Mouse (Mus musculus) spleen, embryonic (tissue): ENCODE data around the gene Cped1.

ENCODE experiments used
- CTCF ChIA-PET: fragments of 350-600 bp; sonication (Branson Sonifier 250); formaldehyde crosslinking; loops from one replicate; lab custom pipeline; 2022; lab: Charles Lee

Cped1 gene

DNA sequence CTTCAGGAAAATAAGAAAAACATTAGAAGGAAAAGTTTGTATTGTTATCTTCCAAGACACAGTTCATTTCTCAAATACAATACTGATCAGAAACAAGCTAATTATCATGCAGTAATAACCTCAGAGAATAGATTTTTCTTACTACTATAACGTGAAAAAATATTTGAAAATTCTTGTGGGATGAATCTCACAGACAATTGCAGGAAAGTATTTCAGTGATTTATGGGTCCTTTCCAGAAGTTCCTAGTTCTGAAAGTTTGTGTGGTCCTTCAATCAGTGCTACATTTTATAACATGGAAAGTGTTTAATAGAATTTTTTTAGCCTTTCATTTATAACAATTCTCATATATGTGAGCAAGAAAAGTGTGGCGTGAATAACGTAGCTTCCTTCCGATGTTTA, 161.5 kb downstream of the Cped1 start:
- CTCF ChIA-PET: no interaction called here

DNA sequence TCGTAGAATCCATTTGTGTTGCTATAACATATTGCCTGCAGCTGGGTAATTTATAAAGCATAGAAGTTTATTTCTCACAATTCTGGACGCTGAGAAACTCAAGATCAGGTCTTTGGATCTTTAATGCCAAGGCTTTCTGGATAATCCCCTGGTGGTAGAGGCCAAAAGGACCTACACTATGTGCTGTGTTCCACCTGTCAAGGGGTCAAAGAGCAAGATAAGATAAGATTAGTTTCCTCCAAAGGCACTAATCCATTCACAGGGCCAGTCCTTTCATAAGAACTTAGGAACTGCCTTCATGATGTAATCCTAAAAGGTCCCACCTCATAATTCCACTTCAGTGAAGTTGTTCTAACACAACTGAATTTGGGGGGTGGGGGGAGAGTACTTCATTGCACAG, 162.8 kb downstream of the Cped1 start:
- CTCF ChIA-PET: no interaction called here

DNA sequence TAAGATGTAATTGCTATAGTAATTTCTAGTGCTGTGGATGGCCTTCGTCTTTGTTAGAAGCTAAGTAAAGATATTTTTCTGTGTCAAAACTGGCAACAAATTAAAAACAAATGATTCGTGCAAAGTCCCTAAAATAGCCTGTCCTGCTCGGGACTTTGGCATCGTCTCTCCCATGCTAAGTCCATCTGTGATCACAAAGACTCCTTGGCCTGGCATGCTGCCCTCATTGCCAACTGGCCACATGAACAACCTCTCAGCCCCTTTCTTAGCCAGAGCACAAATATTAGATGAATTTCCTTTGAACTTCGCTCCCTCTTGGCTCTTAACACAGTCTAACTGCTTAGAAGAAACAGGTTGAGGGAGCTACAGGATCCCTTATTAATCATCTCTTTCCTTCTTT, 171.7 kb downstream of the Cped1 start:
- CTCF ChIA-PET: no interaction called here

GRCm38 (mm10) chr6:22161944-22162343, 176.2 kb downstream of the Cped1 start:
- CTCF ChIA-PET: no interaction called here

DNA sequence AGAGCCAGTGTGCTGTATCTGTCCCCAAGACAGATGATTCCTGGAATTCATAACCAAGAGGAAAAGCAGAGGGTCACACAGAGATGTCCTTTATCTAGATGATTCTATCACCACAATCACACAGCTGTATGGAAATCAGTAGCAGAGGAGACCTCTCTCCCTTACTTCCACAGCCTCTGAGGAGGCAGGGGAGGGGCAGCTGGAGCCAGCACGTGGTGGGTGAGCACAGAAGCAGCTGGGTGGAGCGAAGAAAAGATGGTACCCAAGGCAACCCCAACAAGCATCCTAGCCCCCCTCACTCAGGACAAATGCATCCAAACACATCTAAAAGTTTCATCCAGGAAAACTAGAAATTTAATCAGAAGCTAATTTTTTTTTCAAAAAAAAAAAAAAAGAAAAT, 182.7 kb downstream of the Cped1 start:
- CTCF ChIA-PET: no interaction called here

DNA sequence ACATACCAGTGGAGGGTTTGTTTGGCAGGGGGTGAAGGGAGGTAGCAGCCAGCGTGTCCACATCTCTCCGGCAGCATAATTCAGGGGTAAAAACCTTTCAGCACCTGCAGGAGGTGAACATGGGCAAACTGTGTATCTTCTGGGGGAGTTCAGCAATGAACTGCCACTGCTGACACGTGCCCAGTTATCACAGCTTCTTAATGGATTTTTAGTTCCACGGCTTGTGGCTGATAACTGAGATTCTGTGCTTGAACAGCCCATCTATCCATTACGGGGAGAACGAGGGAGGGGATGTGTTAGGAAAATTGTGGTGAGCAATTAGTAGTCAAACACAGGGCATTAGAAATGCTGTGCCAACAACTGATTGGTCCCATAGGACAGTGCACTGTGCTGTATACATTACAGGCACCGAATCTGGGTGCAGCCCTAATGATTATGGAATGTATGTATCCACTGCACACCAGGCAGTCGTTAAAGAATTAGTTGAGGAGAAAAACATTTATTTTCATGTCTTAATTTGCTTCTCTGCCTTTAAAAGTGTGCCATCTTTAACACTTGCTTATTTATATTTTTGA, 193.1 kb downstream of the Cped1 start:
- CTCF ChIA-PET: no interaction called here

DNA sequence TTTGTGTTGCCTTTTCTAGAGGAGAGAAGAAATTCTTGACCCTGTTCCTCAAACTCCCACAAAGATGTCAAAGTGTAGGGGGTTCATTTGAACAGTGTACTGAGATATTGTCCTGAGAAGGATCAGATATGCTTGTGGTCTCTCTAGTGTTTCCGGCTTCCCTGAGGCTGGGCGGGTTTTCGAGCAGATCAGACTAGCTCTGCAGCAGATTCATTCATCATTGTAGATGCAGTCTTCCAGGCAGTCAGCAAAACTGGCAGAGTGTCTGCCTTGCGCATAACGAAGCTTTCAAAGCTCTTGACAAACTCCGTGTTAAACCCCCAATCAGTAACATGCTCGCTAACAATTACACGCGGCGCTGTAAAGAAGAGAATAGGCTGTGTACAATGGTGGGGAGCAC, 194.6 kb downstream of the Cped1 start:
- CTCF ChIA-PET: no interaction called here

DNA sequence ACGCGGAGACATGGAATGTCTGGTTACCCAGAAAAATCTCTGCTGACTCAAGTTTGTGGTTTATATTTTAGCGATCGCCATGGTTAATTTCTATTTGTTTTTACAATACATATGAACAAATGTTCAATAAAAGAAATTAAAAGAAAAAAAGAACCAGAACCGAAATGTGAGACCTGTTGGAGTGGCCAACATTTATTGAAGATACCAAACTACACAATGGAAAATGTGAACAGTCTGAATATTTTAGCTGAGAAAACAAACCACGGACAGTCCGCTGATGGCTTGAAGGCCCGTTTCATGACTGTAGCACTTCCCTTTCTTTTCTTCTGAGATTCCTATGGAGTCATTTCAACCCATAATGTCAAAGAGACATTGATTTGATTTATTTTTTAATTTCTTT, 201.3 kb downstream of the Cped1 start:
- CTCF ChIA-PET: no interaction called here

DNA sequence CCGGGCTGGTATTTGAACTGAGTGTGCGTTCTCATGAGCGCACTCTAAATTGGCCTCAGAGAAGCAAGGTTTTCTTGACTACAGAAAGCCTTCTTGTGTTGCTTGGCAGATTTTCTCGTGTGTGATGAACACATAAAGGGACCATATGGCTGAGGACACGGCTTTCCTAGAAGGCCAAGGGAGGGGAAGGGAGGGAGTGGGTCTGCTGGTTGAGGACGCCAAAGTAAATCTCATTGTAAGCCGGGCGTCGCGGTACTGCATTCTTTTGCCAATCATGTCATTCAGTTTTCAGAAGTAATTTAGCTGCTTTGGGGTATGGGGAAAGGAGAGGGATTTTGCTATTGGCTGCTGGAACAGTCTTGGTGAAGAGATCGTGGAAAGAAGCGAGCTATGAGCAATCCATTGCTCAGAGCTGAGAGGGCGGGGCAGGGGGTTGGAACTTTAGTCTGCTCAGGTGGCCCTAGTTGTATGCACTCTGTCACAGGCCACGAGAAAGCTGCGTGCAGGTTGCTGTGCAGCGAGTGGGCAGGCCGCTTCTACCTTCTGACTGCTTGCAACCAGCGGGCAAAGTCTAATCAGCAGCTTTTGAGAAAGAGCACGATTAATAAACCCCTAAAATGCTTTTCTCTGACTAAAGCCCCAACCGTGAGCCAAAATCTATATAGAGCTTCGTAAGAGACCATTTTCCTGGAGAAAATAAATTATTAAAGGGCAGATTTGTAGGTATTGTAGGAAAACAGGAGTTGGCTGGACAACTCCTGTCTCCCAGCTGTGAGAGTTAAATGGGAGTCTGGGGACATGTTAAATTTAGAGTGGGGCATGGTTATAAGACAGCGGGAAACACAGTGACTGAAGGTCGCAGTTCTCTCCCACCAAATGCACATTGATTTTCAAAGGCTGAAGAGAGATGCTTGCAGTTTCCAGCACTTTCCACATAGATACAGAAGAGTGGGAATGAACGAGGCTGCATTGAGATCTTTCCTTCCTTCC, 203.9 kb downstream of the Cped1 start:
- CTCF ChIA-PET: no interaction called here

GRCm38 (mm10) chr6:22198603-22199002, 212.9 kb downstream of the Cped1 start:
- CTCF ChIA-PET: no interaction called here

- CTCF ChIA-PET: no interaction called here
These were observed 213.8 kb downstream of the Cped1 start for GRCm38 (mm10) chr6:22199473-22199872.

- CTCF ChIA-PET: no interaction called here
These were observed 214.4 kb downstream of the Cped1 start for GRCm38 (mm10) chr6:22200133-22200532.

- CTCF ChIA-PET: no interaction called here
These were observed 216.2 kb downstream of the Cped1 start for GRCm38 (mm10) chr6:22201879-22202278.

DNA sequence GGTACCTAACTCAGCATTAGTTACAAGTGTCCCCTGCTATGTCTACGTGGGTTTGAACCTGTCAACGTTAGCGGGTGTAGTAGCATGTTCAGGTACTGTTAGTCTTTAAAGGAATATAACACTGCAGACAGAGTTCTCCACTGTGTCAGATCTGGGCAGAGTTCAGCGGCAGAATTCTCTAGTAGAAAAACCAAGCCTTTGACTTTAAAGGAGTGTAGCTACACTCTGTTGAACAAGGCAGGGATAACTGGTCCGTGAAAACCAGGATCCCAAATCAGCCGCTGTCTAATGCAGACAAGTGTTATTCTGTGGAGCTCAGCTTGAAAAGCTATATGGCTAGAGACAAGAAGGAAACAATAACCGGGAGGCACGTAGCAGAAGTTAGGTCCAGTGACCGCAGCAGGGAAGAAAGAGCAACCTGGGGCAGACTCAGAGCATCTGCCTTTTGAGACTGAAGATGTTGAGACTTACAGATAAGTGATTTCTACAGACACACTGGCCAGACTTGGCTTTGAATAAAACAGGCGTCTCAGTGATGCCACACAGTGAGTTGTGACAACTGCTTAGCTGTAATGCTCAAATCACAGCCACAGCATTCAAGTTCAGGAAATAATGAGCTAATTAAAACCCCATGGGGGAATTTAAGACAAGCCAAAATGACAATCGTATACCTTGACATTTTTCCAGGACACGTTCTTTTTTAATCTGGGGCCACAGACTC, 219.5 kb downstream of the Cped1 start:
- CTCF ChIA-PET: no interaction called here

- CTCF ChIA-PET: no interaction called here
These were observed 220.0 kb downstream of the Cped1 start for GRCm38 (mm10) chr6:22205751-22206121.

DNA sequence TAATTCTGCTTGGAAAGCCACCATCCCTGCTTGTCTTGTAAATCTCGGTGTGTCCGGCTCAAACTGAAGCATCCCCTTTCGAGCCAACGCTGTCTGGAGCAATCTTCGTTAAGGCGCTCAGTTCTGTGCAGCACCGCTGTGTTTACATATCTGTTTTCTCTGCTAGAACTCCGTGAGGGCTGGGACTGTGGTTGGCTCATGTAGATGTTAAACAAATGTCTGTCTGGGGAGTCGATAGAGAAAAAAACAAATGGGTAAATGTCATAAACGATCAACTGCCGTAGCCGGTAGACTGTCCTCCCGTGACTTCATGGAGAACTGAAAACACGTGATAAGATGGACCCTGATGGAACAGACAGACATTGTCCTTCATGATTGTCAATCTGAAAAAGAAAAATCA, 220.5 kb downstream of the Cped1 start:
- CTCF ChIA-PET: no interaction called here

- CTCF ChIA-PET: no interaction called here
These were observed 221.0 kb downstream of the Cped1 start for GRCm38 (mm10) chr6:22206630-22207293.

DNA sequence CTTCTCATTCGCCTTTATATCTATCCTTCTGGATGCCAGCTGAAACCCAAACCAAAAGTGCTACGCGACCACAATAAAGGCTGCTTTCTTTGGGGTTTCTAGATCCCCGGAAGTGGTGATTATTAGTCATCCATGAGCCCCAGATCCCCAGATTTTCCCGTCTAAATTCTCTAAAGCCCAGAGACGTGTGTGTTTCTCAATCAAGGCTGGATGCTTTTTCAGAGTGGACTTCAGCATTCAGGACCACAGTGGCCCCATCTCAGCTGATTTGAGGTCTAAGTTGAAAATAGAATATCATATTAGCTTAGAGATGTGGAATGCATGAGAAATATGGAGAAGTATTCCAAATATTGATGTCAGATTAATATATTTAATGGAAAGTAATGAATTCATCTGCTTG, 226.4 kb downstream of the Cped1 start:
- CTCF ChIA-PET: no interaction called here

- CTCF ChIA-PET: no interaction called here
These were observed 227.5 kb downstream of the Cped1 start for GRCm38 (mm10) chr6:22213187-22213586.

DNA sequence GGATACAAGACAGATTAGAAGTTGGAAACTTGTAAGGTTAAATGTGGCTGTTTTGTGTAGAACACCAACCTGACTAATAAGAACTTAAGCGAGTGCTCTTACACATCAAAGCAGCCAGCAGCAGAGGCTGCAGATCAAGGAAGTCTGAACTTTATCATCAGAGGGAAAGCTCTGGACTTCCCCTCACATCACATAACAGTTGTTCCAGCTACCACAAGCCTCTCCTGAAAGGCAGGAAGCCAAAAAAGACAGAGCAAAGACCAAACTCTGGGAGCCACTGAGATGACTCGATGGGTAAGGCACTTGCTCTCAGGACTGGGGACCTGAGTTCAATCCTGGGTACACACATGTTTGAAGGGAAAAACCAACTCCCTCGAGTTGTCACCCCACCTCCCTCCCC, 228.1 kb downstream of the Cped1 start:
- CTCF ChIA-PET: no interaction called here

DNA sequence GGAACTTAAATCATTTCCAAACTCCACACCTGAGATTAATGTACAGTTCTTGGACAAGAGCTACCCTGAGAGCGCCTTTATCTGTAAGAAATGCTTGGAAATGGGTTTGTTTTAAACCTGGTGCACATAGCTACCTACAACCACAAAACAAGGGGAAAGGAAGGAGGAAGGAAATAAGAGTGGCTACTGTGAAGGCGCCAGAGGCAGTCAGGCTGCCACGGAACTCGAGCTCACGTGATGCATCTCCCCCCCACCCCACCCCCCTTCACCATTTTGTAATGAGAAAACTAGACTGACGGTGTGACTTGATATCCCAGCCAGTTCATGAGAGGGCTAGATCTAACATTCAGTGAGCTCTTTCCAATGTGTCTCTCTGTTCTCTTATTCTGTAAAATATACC, 228.9 kb downstream of the Cped1 start:
- CTCF ChIA-PET: interaction anchor here (0.8 kb wide), 1 partner anchor 930 kb away, joined by 28 read pairs; no protein-coding TSS in a partner anchor
